Mouse (Mus musculus): ENCODE measurements around the gene Gm21885. TPM values are rescaled to one million over a fixed set of nuclear protein-coding genes. Genes with fewer than 3 reads are reported as not detected.
A peak's percentile ranks its signal among the peaks of the same experiment; 100 is the strongest.

Gm21885 gene
- polyA plus RNA-seq, 1 experiment, result not detected

DNA sequence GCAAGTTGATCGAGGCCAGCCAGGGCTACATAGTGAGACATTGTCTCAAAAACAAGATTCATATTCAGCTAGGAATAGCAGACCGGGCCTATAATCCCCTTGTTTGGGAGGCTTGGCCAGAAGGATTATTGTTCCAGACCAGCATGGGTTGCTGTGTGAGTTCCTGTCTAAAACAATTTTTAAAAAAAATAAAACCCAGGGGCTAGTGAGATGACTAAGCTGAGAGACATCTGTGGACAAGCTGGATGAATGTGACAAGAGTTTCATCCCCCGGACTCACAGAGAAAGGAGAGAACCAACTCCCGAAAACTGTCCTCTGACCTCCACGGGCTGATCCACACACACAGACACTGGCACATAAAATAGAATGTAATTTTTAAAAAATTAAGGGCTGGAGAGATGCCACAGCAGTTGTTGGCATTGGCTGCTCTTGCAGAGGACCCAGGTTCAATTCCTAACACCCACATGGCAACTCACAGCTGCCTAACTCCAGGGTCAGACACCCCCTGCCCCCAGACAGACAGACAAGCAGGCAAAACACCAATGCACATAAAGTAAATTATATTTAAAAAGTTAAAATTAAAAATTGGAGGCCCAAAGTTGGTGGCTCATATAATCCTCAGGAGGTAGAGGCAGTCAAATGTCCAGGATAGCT is 41.7 kb downstream of the Gm21885 start:
- Histone ChIP-seq H3K4me1 (ENCODE audit: control insufficient read depth, insufficient read depth, low read length) (no peaks in the 10 kb centered on the region), H3K9ac (ENCODE audit: low read depth, poor library complexity, severe bottlenecking) (peak overlapping the region; percentile 100), H3K4me3 (ENCODE audit: low read depth, low read length) (no peak overlapping the region), H3K9me3 (replicated peaks; ENCODE audit: control insufficient read depth, insufficient read depth, low read length, poor library complexity, severe bottlenecking) (no peaks in the 10 kb centered on the region), H3K36me3 (ENCODE audit: control insufficient read depth, insufficient read depth, low read length, poor library complexity, severe bottlenecking) (peaks cover 14% of the 10 kb centered on the region), H3K27ac (ENCODE audit: insufficient read depth, low read length) (peak overlapping the region; percentile 90), H3K27me3 (ENCODE audit: control insufficient read depth, insufficient read depth, low read length, poor library complexity, severe bottlenecking) (no peaks in the 10 kb centered on the region)
- TF ChIP-seq CTCF (IDR thresholded peaks at IDR 0.05; ENCODE audit: low read depth, low read length), result no peak
- no peak for TF ChIP-seq POLR2A (IDR thresholded peaks at IDR 0.05; ENCODE audit: insufficient read depth, low read length)
- TF ChIP-seq EP300 (IDR thresholded peaks at IDR 0.05; ENCODE audit: insufficient read depth, low read depth, low read length), result no peak

GRCm38 (mm10) chr11:94324618-94325017 is 42.9 kb downstream of the Gm21885 start:
- Histone ChIP-seq H3K27me3 (ENCODE audit: control insufficient read depth, insufficient read depth, low read length, poor library complexity, severe bottlenecking) (no peaks in the 10 kb centered on the region), H3K9ac (ENCODE audit: low read depth, poor library complexity, severe bottlenecking) (no peak overlapping the region), H3K4me3 (ENCODE audit: low read depth, low read length) (no peak overlapping the region), H3K9me3 (replicated peaks; ENCODE audit: control insufficient read depth, insufficient read depth, low read length, poor library complexity, severe bottlenecking) (no peaks in the 10 kb centered on the region), H3K27ac (ENCODE audit: insufficient read depth, low read length) (no peak overlapping the region), H3K4me1 (ENCODE audit: control insufficient read depth, insufficient read depth, low read length) (no peaks in the 10 kb centered on the region), H3K36me3 (ENCODE audit: control insufficient read depth, insufficient read depth, low read length, poor library complexity, severe bottlenecking) (peaks cover 6% of the 10 kb centered on the region; the same call in 1 of the 2 replicates)
- TF ChIP-seq CTCF (IDR thresholded peaks at IDR 0.05; ENCODE audit: low read depth, low read length), result no peak
- TF ChIP-seq EP300 (IDR thresholded peaks at IDR 0.05; ENCODE audit: insufficient read depth, low read depth, low read length), result no peak
- TF ChIP-seq POLR2A (IDR thresholded peaks at IDR 0.05; ENCODE audit: insufficient read depth, low read length), result no peak

GRCm38 (mm10) chr11:94326961-94327411 is 45.3 kb downstream of the Gm21885 start:
- H3K4me3 ChIP-seq (ENCODE audit: low read depth, low read length), result no peak overlapping the region
- TF ChIP-seq POLR2A (IDR thresholded peaks at IDR 0.05; ENCODE audit: insufficient read depth, low read length) (no peak), CTCF (IDR thresholded peaks at IDR 0.05; ENCODE audit: low read depth, low read length) (no peak), EP300 (IDR thresholded peaks at IDR 0.05; ENCODE audit: insufficient read depth, low read depth, low read length) (no peak)
- peak overlapping the region; percentile 47; the same call in 1 of the 2 replicates for H3K9ac ChIP-seq (ENCODE audit: low read depth, poor library complexity, severe bottlenecking)
- H3K27ac ChIP-seq (ENCODE audit: insufficient read depth, low read length), result 0 out of 2 replicates have a peak overlapping the region, but pooled peaks have one; percentile 8
- H3K36me3 ChIP-seq (ENCODE audit: control insufficient read depth, insufficient read depth, low read length, poor library complexity, severe bottlenecking), result no peaks in the 10 kb centered on the region
- no peaks in the 10 kb centered on the region for H3K4me1 ChIP-seq (ENCODE audit: control insufficient read depth, insufficient read depth, low read length)
- no peaks in the 10 kb centered on the region for H3K9me3 ChIP-seq (replicated peaks; ENCODE audit: control insufficient read depth, insufficient read depth, low read length, poor library complexity, severe bottlenecking)
- no peaks in the 10 kb centered on the region for H3K27me3 ChIP-seq (ENCODE audit: control insufficient read depth, insufficient read depth, low read length, poor library complexity, severe bottlenecking)

DNA sequence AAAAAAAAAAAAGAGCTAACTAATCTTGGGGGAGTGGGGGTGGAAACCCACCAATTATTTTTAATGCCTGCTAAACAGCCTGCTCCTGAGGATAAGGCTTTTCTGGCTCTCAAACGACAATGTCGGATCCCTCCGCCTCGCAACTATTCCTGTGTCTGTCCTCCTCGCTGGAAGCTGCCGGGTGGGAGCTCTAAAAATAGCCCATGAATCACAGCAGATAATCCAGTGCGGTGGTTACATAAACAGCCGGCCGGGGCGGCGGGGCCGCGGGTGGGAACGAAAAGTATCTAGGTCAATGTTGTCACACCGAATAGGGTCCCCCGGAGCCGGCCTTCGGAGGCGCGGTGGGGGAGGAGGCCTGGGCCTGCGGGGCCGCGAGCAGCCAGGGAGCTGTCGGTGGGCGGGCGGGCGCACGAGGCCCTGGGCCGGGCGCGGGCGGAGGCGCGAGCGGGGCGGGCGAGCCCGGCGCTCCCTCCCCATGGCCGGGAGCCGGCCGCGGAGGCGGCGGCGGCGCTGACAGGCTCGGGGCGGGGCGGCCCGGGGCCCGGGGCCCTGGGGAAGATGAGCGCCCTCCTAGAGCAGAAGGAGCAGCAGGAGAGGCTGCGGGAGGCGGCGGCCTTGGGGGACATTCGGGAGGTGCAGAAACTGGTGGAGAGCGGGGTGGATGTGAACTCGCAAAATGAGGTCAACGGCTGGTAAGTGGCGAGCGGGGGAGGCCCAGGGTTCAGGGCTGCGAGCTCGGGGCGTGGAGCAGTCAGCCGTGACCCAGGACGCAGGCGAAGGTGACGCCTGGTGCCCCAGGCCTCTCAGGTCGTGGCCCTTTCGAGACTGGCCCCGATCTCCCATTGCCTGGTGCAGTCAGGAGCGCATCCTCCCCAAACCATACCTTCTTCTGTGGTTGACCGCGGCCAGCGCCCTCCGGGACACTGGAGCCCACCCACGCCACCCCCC is 46.3 kb downstream of the Gm21885 start, which contains the start of gene Ankrd40:
Ankrd40 (plus strand) TSS at position 309 of the 951 bp plus-strand sequence.
- TF ChIP-seq POLR2A (IDR thresholded peaks at IDR 0.05; ENCODE audit: insufficient read depth, low read length) (no peak), CTCF (IDR thresholded peaks at IDR 0.05; ENCODE audit: low read depth, low read length) (no peak), EP300 (IDR thresholded peaks at IDR 0.05; ENCODE audit: insufficient read depth, low read depth, low read length) (no peak)
- peak within 1 kb of the TSS; percentile 96 for H3K9ac ChIP-seq (ENCODE audit: low read depth, poor library complexity, severe bottlenecking)
- peak within 1 kb of the TSS; percentile 86 for H3K27ac ChIP-seq (ENCODE audit: insufficient read depth, low read length)
- no peaks in the 10 kb centered on the region for H3K4me1 ChIP-seq (ENCODE audit: control insufficient read depth, insufficient read depth, low read length)
- H3K9me3 ChIP-seq (replicated peaks; ENCODE audit: control insufficient read depth, insufficient read depth, low read length, poor library complexity, severe bottlenecking), result no peaks in the 10 kb centered on the region
- H3K4me3 ChIP-seq (ENCODE audit: low read depth, low read length), result peak within 1 kb of the TSS; percentile 80
- H3K27me3 ChIP-seq (ENCODE audit: control insufficient read depth, insufficient read depth, low read length, poor library complexity, severe bottlenecking), result no peaks in the 10 kb centered on the region
- H3K36me3 ChIP-seq (ENCODE audit: control insufficient read depth, insufficient read depth, low read length, poor library complexity, severe bottlenecking), result no peaks in the 10 kb centered on the region

- H3K9ac ChIP-seq (ENCODE audit: low read depth, poor library complexity, severe bottlenecking), result peak overlapping the region; percentile 96
- H3K4me3 ChIP-seq (ENCODE audit: low read depth, low read length), result peak overlapping the region; percentile 80
- no peaks in the 10 kb centered on the region for H3K36me3 ChIP-seq (ENCODE audit: control insufficient read depth, insufficient read depth, low read length, poor library complexity, severe bottlenecking)
- no peaks in the 10 kb centered on the region for H3K4me1 ChIP-seq (ENCODE audit: control insufficient read depth, insufficient read depth, low read length)
- TF ChIP-seq POLR2A (IDR thresholded peaks at IDR 0.05; ENCODE audit: insufficient read depth, low read length) (no peak), CTCF (IDR thresholded peaks at IDR 0.05; ENCODE audit: low read depth, low read length) (no peak), EP300 (IDR thresholded peaks at IDR 0.05; ENCODE audit: insufficient read depth, low read depth, low read length) (no peak)
- H3K9me3 ChIP-seq (replicated peaks; ENCODE audit: control insufficient read depth, insufficient read depth, low read length, poor library complexity, severe bottlenecking), result no peaks in the 10 kb centered on the region
- H3K27me3 ChIP-seq (ENCODE audit: control insufficient read depth, insufficient read depth, low read length, poor library complexity, severe bottlenecking), result no peaks in the 10 kb centered on the region
- peak overlapping the region; percentile 41 for H3K27ac ChIP-seq (ENCODE audit: insufficient read depth, low read length)
Measured at GRCm38 (mm10) chr11:94328644-94329025, 47.0 kb downstream of the Gm21885 start.

All from ES-Bruce4 (cell line).